Mouse (Mus musculus): ENCODE data around the gene Prom2. TPM values are rescaled to one million over a fixed set of nuclear protein-coding genes. Genes with fewer than 3 reads are reported as not detected.

The Prom2 gene
- total RNA-seq, 1 experiment from 2014 or later = 1.1 TPM

DNA sequence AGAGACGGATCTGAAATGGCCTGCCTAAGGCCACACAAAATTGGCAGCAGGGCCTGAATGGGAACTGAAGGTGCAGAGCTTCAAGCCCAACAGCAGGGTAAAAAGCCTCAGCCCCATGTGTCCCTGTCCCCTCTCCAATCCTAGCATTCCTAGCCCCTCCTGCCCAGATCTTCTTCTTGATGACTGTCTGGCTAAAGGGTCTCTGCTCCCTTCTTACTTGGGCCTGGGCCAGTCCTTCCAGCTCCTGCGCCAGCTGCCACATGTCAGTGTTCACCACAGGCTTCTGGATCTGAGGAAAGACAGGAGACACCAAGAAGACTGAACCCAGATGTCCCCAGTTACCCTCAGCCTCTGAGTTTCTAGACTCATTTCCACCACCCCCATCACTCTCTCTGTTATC lies 9.7 kb downstream of the Prom2 start:
- ATAC-seq (replicated peaks in 1 of 2; ENCODE audit: insufficient read depth in 1 of 2, low FRiP score in 2 of 2, low TSS enrichment in 1 of 2, low read depth in 1 of 2, poor library complexity in 2 of 2, severe bottlenecking in 2 of 2) = no peak

DNA sequence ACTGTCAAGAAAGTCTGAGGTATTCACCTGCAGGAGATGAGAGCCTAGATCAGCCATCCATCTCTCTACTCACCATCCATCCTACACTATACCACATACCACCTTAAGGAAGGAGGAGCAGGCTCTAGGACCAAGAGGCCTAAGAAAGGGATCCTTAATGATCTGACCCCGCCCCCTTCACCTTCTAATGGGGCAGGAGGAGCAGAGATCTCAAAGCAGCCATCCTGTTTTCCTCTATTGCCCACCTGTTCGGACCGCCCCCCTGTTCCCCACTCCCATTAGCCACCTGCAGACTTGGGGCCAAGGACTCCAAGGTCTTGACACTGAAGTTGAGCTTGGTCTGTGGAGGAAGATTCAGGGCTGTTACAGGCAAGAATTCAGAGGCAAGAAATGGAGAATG lies 10.8 kb downstream of the Prom2 start:
- no peak for ATAC-seq (replicated peaks in 1 of 2; ENCODE audit: insufficient read depth in 1 of 2, low FRiP score in 2 of 2, low TSS enrichment in 1 of 2, low read depth in 1 of 2, poor library complexity in 2 of 2, severe bottlenecking in 2 of 2)

DNA sequence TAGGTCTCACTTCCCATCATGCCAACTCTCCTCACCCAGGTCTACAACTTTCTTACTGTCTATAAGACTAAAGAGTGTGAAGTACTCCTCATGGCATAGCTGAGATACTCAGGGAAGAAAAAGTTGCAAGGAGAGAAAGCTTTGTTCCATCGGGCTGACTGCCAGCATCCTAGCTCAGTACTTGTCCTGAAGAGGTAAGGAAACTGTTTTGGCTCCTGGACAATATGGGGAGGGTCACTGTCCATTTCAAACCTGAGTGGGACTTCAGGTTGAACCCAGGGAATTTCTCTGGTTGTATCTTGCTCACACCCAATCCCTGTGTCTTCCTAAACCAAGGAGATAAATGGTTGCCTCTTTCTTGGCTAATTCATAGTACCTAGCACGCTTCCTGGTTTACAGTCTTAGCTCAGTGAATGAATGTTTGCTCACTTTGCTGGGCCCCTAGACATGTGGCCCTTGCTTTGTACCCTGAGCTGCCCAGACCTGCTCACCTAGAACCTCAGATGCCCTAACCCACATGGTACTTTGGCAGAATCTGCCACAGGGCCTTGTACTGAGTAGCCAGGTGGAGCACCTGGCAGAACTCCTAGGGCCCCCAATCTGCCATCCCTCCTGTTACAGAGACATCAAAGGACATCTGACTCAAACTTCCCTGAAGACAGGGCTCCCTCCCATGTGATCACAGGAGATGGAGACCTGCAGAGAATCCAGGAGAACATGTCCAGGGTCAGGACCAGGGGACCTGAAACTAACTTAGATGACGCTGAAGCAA lies 16.1 kb downstream of the Prom2 start:
- ATAC-seq (replicated peaks in 1 of 2; ENCODE audit: insufficient read depth in 1 of 2, low FRiP score in 2 of 2, low TSS enrichment in 1 of 2, low read depth in 1 of 2, poor library complexity in 2 of 2, severe bottlenecking in 2 of 2) = no peak

DNA sequence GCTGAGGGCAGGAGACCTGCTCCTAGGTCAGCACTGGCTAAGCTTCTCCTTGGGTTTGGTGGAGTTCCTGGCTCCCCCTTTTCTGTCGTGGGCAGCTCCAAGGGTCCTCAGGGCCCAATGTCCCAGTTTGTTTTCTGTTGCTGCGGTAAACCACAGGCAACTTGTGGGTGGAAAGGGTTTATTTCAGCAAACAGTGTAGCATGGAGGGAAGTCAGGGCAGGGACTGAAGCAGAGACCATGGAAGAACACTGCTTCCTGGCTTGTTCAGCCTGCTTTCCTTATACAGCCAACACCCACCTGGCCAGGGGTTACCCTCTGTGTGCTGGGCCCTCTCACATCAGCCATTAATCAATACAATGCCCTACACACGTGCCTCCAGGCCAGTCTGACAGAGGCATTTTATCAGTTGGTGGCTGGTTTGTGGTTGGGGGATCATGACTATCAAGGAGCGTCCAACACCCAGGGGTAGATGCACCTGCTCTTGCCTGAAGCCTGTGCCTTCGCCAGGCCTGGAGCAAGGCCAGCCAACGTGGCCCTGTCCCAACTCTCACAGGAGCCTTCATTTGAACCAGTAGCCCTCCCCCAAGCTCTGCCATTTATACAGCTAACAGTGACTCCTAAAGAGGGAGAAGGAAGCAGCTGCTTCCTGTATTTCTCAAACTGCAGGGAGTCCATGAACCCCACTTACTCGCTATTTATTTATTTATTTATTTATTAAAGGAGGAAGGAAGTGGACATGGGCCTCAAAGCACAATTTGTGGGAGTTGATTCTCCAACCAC lies 17.1 kb downstream of the Prom2 start:
- peak; percentile 60 to 76 for ATAC-seq (replicated peaks in 1 of 2; ENCODE audit: insufficient read depth in 1 of 2, low FRiP score in 2 of 2, low TSS enrichment in 1 of 2, low read depth in 1 of 2, poor library complexity in 2 of 2, severe bottlenecking in 2 of 2)

DNA sequence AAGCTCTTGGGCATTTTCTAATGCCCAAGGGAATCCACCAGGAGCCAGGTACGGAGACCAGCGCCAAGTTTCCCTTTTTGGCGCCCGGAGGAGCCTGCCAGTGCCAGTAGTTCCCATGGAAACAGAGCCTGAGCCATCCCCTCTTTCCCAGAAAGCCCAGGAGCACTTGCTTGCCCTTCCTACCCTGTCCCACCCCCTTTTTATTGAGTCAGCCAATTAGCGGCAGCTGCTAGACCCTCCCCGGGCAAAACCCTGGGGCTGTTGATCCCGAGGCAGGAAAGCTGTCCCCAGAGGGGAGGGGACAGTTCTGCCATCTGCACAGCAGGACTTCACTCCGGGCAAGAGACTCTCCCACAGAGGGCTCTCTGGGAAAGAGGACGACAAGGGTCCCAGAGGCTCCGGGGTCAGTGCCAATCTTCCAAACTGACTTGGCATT lies 19.2 kb downstream of the Prom2 start, which contains the start of gene Kcnip3:
Gene Kcnip3, minus strand, starts transcription at position 89 of the 436 bp plus-strand sequence.
- ATAC-seq (replicated peaks in 1 of 2; ENCODE audit: insufficient read depth in 1 of 2, low FRiP score in 2 of 2, low TSS enrichment in 1 of 2, low read depth in 1 of 2, poor library complexity in 2 of 2, severe bottlenecking in 2 of 2) = no peak

DNA sequence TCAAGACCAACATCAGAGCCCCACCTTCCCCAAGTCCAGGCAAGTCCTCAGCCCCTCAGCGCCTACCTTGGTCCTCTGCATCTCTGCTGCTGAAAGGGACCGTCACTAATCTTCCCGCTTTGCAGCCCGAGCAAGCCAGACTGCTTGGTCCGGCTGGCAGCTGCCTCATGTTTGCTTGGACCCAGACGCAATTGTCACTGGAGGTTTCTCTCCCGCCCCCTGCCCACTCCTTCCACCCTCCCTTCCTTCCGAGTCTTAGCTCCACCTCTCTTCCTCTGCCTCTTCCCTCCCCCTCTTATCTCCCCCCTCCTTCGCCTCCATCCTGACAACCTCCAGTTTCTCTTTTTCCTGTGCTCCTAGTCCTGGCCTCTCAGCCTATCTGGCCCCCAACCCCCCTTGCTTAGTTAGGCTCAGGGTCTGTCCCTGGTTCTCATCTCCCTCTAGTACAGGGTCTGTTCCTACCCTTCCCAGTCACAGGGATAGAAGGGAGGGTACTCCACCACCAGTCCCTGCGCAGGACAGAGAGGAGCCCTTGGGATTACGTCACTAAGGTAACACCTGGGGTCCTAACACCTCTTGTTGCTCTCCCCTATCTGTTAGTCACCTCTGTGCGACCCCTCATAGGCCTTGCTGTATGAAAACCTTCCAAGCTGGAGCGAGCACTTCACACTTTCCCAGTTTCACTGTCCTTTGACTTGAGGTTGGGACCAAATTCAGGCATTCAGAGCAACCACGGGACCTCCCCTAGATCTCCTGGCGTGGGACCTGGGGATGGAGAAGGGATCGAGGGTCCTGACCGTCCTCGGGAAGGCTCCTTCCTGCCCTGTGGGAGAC lies 19.9 kb downstream of the Prom2 start:
- no peak for ATAC-seq (replicated peaks in 1 of 2; ENCODE audit: insufficient read depth in 1 of 2, low FRiP score in 2 of 2, low TSS enrichment in 1 of 2, low read depth in 1 of 2, poor library complexity in 2 of 2, severe bottlenecking in 2 of 2)

DNA sequence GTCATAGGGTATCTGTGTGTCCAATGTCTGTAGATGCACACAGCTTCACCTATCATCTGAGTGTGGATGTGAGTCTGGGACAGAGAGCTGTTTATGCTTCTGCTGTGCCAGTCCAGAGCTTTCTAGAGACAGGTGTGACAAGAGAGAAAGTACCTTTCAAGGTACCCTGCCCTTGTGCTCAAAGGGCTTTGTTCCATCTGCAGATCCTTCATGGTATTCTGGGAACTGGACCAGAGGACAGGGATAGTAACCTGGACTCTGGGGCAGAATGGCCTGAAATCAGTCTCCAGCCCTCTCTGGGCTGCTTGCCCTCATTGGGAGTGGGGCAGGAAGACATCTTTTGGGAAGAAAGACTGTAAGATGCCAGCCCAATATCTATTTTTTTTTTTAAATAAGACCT lies 21.1 kb downstream of the Prom2 start:
- ATAC-seq (replicated peaks in 1 of 2; ENCODE audit: insufficient read depth in 1 of 2, low FRiP score in 2 of 2, low TSS enrichment in 1 of 2, low read depth in 1 of 2, poor library complexity in 2 of 2, severe bottlenecking in 2 of 2) = no peak

DNA sequence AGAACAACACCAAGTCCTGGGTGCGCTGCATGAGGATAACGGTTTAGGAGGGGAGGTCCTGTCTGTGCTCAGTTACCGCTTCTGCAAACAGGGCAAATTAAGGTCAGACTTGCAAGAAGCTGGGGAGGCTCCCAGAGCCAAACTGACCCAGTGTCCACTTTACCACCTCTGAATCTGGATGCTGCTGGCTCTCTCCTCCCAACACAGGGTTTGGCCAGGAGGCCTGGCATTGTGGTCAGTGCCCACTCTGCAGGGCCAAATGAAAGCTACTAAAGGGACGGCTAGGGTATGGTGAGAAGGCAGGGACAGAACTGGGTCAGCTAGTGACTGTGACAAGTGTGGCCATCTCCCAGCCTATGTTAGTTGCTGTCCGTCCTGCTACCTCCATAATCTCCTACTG lies 22.0 kb downstream of the Prom2 start:
- ATAC-seq (replicated peaks in 1 of 2; ENCODE audit: insufficient read depth in 1 of 2, low FRiP score in 2 of 2, low TSS enrichment in 1 of 2, low read depth in 1 of 2, poor library complexity in 2 of 2, severe bottlenecking in 2 of 2) = no peak

DNA sequence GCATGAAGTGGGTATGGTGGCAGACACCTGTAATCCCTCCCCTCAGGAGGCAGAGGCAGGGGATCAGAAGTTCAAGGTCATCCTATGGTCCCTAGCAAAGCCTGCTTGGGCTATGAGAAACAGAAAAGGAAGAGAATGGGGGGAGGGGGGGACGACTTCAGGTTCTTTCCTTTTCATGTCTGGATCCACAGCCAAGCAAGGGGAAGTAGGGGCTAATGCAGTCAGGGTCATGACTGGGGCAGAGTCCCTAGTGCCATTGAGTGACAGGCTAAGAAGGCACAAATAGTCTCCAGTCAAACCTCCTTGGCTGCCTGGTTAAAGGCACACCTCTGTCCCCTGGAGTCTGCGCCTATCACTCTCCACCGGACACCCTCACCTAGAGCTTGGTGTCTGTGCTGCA lies 22.4 kb downstream of the Prom2 start:
- ATAC-seq (replicated peaks in 1 of 2; ENCODE audit: insufficient read depth in 1 of 2, low FRiP score in 2 of 2, low TSS enrichment in 1 of 2, low read depth in 1 of 2, poor library complexity in 2 of 2, severe bottlenecking in 2 of 2) = peak; percentile 33 to 41; a peak in 2 of 4 replicates

DNA sequence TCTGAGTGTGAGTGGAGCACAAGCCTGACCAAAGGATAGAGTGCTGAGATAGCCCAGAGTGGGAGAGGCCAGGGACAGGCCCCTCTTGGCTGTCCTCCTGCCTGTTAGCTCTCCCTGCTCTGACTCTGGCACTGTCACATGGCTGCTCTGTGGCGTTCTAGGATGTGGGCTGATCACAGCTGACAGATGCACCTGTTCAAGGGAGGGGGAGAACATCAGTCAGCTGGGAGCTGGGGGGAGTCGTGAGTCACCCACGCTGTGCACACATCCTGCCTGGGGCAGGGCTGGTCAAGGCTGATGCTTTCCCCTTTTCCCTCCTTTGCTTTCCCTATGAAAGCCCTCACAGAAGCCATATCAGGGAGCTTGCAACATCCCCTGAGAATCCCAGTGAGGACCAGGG lies 23.0 kb downstream of the Prom2 start:
- ATAC-seq (replicated peaks in 1 of 2; ENCODE audit: insufficient read depth in 1 of 2, low FRiP score in 2 of 2, low TSS enrichment in 1 of 2, low read depth in 1 of 2, poor library complexity in 2 of 2, severe bottlenecking in 2 of 2) = peak in 1 of 2 experiments; percentile 40; a peak in 1 of 4 replicates

DNA sequence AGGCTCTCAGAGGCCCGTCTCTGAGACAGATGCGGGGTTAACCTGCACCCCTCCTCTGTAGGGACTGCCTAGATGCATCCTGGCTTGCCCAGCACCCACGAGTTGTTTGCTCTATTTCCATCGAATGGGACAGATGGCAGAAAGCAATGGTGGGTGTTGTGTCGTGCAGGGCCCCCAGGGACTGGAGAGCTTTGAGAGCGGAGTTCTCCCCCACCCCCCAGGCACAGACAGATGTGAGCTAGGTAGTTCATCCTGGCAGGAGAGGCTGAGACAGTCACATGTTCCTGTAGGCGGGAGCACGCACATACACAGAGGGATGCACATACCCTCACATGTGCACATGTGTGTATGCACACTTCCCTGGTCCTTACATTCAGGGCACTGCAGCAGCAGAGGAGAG lies 24.2 kb downstream of the Prom2 start:
- no peak for ATAC-seq (replicated peaks in 1 of 2; ENCODE audit: insufficient read depth in 1 of 2, low FRiP score in 2 of 2, low TSS enrichment in 1 of 2, low read depth in 1 of 2, poor library complexity in 2 of 2, severe bottlenecking in 2 of 2)

DNA sequence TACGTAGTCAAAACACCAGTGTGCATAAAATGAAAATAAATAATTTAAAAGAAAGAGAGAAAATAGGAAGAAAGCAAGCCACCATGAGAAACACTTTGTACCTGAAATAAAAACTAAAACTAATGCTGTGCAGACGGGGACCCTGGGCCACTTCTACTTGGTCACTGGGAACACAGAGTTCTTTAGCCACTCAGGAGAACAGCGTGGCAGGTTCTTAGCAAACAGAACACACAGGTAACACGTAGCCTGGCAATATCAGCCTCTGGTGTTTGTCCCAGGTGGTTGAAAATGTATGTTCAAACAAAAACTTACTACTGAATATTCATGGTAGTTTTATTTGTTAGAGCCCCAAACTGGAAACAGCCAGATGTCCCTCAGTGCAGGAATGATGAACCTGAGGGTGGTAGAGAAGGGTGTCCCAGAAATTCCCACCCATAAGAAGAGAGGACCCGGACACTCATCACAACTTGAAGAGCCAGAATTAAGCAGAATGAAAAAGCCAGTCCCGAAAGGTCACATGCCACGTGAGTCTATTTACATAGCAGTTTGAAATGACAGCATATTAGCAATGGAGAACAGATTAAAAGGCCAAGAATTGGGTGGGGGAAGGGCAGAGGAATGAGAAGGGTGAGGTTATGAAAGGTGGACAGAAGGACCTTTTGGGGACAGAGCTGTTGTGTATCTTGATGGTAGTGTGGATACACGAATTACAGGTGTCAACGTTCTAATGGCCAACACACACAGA lies 26.7 kb downstream of the Prom2 start:
- ATAC-seq (replicated peaks in 1 of 2; ENCODE audit: insufficient read depth in 1 of 2, low FRiP score in 2 of 2, low TSS enrichment in 1 of 2, low read depth in 1 of 2, poor library complexity in 2 of 2, severe bottlenecking in 2 of 2) = no peak

DNA sequence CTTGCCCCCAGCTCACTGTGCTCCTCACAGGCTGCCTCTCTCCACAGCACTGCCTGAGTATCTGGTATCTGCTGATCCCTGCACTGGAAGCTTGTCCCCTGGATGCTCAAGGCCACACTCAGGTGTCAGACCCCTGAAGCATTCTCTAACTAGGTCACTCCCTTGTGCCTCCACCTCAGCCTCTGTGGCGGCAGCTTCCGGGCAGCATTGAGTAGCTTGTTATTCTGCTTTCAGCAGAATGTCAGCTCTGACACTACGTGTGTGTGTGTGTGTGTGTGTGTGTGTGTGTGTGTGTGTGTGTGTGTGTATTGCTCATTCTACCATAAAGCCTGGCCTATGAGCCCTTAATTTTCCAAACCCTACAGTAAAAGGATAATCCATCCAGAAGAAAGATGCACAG lies 28.0 kb downstream of the Prom2 start:
- ATAC-seq (replicated peaks in 1 of 2; ENCODE audit: insufficient read depth in 1 of 2, low FRiP score in 2 of 2, low TSS enrichment in 1 of 2, low read depth in 1 of 2, poor library complexity in 2 of 2, severe bottlenecking in 2 of 2) = peak in 1 of 2 experiments; percentile 28; a peak in 1 of 4 replicates

DNA sequence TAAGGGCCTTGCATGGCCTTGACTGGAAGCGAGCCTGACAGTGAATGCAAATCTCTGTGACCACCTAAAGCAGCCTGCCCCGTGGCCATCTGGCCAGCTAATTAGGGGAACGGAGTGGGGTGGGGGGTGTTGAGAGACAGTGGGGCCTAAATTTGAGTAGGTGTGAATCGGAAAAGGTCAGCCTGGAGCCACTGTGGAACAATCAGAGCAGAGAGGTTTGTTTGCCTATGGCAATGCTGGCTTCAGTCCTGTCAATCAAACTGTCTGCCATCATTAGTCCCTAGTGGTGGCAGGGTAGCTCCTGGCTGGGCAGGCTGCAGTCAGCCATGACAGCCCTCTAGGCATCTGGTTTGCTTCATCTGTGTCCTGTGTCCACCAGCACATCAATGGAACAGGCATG lies 29.8 kb downstream of the Prom2 start:
- no peak for ATAC-seq (replicated peaks in 1 of 2; ENCODE audit: insufficient read depth in 1 of 2, low FRiP score in 2 of 2, low TSS enrichment in 1 of 2, low read depth in 1 of 2, poor library complexity in 2 of 2, severe bottlenecking in 2 of 2)

DNA sequence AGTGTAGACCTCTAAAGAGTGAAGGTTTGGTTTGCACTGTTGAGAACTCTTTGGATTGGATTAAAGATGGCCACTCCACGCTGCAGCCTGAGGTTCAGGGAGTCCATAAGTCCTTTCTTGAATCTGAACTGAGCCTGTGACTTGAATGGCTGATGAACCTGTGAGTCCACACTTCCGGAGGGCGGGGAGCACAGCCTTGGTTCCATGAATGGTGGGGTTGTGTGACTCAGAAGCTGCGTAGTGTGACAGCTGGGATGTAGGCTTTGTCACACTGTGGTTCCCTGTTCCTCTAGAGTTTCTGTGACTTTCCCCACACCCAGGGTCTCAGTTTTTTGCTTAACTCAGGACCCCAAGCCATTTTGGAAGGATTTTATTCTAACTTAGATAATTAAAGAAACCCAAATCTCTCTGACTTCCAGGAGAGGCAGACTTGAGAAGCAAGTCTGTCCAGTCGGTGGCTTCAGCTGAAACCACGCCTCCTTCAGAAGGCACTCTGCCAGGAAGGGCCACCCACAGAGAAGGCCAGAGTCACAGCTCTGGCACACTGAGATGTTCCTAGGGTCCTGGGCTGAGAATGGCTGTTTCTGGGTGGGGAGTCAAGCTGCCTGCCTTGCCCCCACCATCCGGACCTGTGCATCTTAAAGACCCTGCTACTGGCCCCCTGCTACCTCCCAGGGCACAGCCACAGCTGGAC lies 33.2 kb downstream of the Prom2 start:
- no peak for ATAC-seq (replicated peaks in 1 of 2; ENCODE audit: insufficient read depth in 1 of 2, low FRiP score in 2 of 2, low TSS enrichment in 1 of 2, low read depth in 1 of 2, poor library complexity in 2 of 2, severe bottlenecking in 2 of 2)

DNA sequence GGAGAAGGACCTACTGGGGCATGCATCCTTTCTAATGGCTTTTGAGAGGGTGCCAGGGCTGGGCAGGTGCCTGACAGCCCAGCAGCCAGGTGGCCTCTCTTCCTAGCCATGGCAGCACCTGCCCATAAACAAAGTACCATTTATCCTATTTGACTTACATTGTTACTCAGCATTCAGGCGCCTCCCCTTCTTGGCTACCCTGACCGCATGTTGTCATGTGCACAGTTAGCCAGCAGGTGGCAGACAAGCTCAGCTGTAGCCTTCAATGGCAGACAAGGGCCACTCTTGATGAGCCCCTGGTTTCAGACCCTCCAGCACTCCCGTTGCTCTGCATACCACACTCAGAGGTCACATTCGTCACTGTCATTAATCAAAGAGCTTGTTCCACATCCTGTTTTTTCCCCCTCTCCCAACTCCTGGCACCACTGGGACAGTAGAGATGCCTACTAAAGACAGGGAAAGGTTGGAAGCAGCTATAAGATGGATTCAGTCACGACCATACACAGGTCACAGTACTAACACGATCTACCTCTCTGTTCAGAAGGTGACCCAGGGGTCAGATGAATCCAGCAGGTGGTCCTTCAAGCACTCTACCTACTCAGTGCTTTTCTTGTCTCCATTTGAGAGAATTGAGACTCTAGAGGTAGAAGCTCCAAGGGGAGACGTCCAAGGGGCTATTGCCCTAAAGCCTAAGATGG lies 34.0 kb downstream of the Prom2 start:
- ATAC-seq (replicated peaks in 1 of 2; ENCODE audit: insufficient read depth in 1 of 2, low FRiP score in 2 of 2, low TSS enrichment in 1 of 2, low read depth in 1 of 2, poor library complexity in 2 of 2, severe bottlenecking in 2 of 2) = peak; percentile 75 to 80
